Mouse (Mus musculus): ENCODE data around the gene Ern1. TPM values are rescaled to one million over a fixed set of nuclear protein-coding genes. Genes with fewer than 3 reads are reported as not detected.

Ern1 gene
- polyA plus RNA-seq, 1 experiment from 2014 or later: 6.3 TPM

DNA sequence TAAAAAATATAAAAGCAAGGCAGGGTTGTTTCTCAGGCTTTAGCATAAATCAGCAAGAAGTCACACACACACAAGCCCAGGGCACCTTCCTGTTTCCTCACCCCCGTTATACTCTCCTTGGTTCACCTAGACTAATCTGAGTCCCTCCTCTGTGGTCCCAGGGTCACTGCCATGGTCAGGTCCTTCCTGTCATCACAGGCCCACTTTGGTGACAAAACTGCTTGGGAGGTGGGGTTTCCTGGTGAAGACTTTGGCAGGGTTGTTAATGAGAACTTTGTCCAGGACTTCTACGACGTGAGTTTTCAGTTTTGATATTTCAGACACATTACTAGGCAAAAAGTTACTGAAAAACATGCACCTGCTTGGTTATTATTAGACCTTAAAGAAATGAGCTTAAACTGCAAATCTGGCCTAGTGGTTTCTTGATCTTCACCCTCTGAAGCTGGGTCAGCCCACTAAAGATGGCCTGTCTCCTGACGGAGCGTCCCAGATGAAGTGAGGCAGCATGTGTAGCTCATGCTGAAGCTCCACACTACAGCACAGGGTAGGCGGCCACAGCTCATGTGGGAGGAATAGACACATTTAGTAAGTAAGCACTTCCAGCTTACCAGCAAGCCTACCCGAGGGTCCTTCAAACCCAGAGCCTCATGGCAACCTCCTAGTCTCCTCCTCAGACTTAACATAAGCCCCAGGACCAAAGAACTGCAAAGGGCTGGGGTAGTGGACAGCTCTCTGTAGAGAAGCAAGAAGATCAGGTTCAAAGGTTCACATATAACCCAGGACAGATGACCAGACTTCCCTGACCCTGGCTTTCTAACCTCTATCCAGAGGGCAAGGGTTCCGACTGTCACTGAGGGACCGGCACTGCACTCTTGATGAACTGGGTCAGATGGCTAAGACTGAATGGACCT is 7.8 kb downstream of the Ern1 start:
- H3K27me3 ChIP-seq: no peaks in the 10 kb centered on the region
- no peak overlapping the region for H3K4me3 ChIP-seq (replicated peaks)
- ATAC-seq (ENCODE audit: insufficient number of reproducible peaks, low FRiP score, low TSS enrichment, low read depth): no peak
- 80% methylated on average over 9 of the region's 9 CpGs for WGBS
- no peak overlapping the region for H3K27ac ChIP-seq (replicated peaks)
- H3K9ac ChIP-seq: no peak overlapping the region
- no peaks in the 10 kb centered on the region for H3K4me1 ChIP-seq
- no peaks in the 10 kb centered on the region for H3K36me3 ChIP-seq
- no peak overlapping the region for H3K4me2 ChIP-seq (replicated peaks)
- no peaks in the 10 kb centered on the region for H3K9me3 ChIP-seq (replicated peaks)

GRCm38 (mm10) chr11:106478745-106479144 is 8.9 kb downstream of the Ern1 start:
- Histone ChIP-seq H3K9ac (no peak overlapping the region), H3K4me3 (replicated peaks) (no peak overlapping the region), H3K27ac (replicated peaks) (no peak overlapping the region), H3K9me3 (replicated peaks) (no peaks in the 10 kb centered on the region), H3K36me3 (no peaks in the 10 kb centered on the region), H3K4me1 (no peaks in the 10 kb centered on the region), H3K27me3 (no peaks in the 10 kb centered on the region), H3K4me2 (replicated peaks) (no peak overlapping the region)
- WGBS: 38% methylated on average over 1 of the region's 1 CpGs
- no peak for ATAC-seq (ENCODE audit: insufficient number of reproducible peaks, low FRiP score, low TSS enrichment, low read depth)

DNA sequence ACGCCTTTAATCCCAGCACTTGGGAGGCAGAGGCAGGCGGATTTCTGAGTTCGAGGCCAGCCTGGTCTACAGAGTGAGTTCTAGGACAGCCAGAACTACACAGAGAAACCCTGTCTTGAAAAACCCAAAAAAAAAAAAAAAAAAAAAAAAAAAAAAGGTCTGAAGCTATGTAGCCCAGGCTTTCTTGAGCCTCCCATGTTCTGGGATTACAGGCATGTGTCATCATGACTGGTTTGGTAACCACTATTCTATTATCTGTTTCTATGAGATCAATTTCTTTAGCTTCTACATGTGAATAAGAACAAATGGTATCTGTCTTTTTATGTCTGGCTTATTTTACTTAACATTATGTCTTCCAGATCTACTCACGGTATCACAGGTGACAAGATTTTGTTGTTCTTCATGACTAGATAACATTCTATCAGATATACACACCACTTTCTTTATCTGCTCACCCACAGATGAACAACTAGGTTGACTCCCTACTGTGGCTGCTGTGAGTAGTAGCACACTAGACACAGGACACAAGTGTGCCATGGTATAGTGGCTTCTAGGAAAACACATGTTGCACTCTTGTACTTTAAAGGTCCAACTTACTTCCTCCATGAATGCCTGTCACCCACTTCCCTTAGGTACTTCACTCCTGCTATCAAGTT is 10.0 kb downstream of the Ern1 start:
- H3K4me1 ChIP-seq: no peaks in the 10 kb centered on the region
- H3K9me3 ChIP-seq (replicated peaks): no peaks in the 10 kb centered on the region
- no peak overlapping the region for H3K9ac ChIP-seq
- ATAC-seq (ENCODE audit: insufficient number of reproducible peaks, low FRiP score, low TSS enrichment, low read depth): no peak
- H3K27me3 ChIP-seq: no peaks in the 10 kb centered on the region
- no peaks in the 10 kb centered on the region for H3K36me3 ChIP-seq
- WGBS: 93% methylated on average over 4 of the region's 4 CpGs
- H3K4me2 ChIP-seq (replicated peaks): no peak overlapping the region
- no peak overlapping the region for H3K27ac ChIP-seq (replicated peaks)
- no peak overlapping the region for H3K4me3 ChIP-seq (replicated peaks)

DNA sequence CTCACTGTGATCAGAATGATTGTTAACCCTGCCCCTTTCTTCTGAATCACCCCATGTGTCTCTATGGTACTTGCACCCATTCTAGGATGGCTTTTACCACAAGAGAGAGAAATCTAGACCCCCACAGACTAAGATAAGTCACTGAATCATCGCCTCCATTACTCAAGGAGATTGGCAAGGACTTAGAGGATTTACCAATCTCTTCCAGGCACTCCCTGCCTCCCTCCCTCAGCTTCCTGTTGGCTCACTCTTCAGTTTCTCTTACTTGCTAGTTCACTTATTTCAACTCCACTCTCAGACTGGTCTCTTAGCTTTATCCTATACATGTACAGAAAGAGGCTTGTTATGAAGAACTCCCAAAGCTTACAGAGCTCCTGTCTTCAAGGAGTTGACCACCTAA is 12.3 kb downstream of the Ern1 start:
- no peak overlapping the region for H3K4me2 ChIP-seq (replicated peaks)
- peaks cover 9% of the 10 kb centered on the region; the same call in 1 of the 2 replicates for H3K4me1 ChIP-seq
- no peaks in the 10 kb centered on the region for H3K36me3 ChIP-seq
- H3K9me3 ChIP-seq (replicated peaks): no peaks in the 10 kb centered on the region
- no peak overlapping the region for H3K4me3 ChIP-seq (replicated peaks)
- no peak for ATAC-seq (ENCODE audit: insufficient number of reproducible peaks, low FRiP score, low TSS enrichment, low read depth)
- no peak overlapping the region for H3K9ac ChIP-seq
- 87% methylated on average over 1 of the region's 1 CpGs for WGBS
- no peak overlapping the region for H3K27ac ChIP-seq (replicated peaks)
- H3K27me3 ChIP-seq: no peaks in the 10 kb centered on the region

DNA sequence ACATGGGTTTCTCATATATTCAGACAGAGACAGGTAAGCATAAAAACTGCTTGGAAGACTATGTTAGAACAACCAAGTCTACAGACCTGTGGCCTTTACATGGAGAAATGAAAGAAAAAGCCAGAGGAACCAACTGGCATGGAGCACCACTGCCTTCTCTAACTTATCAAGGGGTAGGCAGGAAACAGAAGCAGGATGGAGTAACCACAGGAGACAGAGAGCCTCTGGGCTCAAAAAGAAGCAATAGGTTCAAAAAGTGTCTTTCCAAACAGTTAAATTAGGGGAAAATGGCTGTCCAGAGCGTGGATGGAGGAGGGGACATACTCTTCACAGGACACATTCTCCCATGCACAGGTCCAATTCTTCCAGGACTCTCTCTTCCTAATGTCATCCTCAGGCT is 16.0 kb downstream of the Ern1 start:
- H3K9me3 ChIP-seq (replicated peaks): no peaks in the 10 kb centered on the region
- no peak overlapping the region for H3K4me3 ChIP-seq (replicated peaks)
- no peak overlapping the region for H3K27ac ChIP-seq (replicated peaks)
- no peak overlapping the region for H3K9ac ChIP-seq
- 94% methylated on average over 1 of the region's 1 CpGs for WGBS
- H3K4me2 ChIP-seq (replicated peaks): no peak overlapping the region
- H3K4me1 ChIP-seq: peaks cover 9% of the 10 kb centered on the region; the same call in 1 of the 2 replicates
- H3K36me3 ChIP-seq: no peaks in the 10 kb centered on the region
- ATAC-seq (ENCODE audit: insufficient number of reproducible peaks, low FRiP score, low TSS enrichment, low read depth): no peak
- no peaks in the 10 kb centered on the region for H3K27me3 ChIP-seq

DNA sequence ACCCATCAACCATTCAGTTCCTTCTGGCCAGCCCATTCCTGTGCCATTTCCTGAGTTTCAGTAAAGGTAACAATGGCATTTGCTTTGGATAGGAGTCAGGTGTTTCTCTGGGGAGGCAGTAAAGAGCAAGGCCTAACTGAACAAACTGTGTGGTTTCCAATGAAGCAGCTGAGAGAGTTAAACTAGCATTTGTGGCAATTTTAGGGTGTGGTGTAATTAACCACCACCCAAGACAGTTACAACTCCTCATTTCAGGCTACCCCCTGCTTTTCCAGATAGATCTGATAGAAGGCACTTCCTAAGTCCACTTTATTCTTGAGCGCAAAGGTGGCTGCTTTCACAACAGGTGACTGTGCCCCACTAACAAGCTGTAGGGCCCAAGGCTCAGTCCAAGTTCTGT is 19.1 kb downstream of the Ern1 start:
- H3K9me3 ChIP-seq (replicated peaks): no peaks in the 10 kb centered on the region
- no peak for ATAC-seq (ENCODE audit: insufficient number of reproducible peaks, low FRiP score, low TSS enrichment, low read depth)
- 97% methylated on average over 1 of the region's 1 CpGs for WGBS
- no peak overlapping the region for H3K4me2 ChIP-seq (replicated peaks)
- H3K9ac ChIP-seq: no peak overlapping the region
- H3K36me3 ChIP-seq: no peaks in the 10 kb centered on the region
- peaks cover 18% of the 10 kb centered on the region; the same call in 1 of the 2 replicates for H3K4me1 ChIP-seq
- no peaks in the 10 kb centered on the region for H3K27me3 ChIP-seq
- H3K27ac ChIP-seq (replicated peaks): no peak overlapping the region
- no peak overlapping the region for H3K4me3 ChIP-seq (replicated peaks)

DNA sequence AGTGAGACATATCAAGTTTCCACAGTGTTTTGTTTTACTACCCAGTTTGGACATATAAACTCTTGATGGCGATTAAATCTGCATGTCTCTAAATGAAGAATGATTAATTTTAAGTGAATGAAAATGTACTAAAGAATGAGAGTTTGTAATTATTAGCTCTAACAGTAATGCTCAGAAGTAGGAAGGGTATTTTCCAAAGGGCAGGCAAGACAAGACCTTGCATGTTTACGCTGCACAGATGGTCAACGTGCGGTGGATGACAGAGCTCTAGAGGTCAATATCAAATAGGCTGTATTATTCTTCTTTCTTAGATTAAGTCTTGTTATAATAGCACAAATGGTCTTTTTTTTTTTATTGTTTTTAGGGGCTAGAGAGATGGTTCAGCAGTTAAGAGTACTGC is 21.7 kb downstream of the Ern1 start:
- WGBS: 89% methylated on average over 4 of the region's 4 CpGs
- Histone ChIP-seq H3K4me3 (replicated peaks) (no peak overlapping the region), H3K27ac (replicated peaks) (no peak overlapping the region), H3K27me3 (no peaks in the 10 kb centered on the region), H3K4me2 (replicated peaks) (no peak overlapping the region), H3K36me3 (no peaks in the 10 kb centered on the region), H3K9me3 (replicated peaks) (no peaks in the 10 kb centered on the region), H3K4me1 (peaks cover 17% of the 10 kb centered on the region; the same call in 1 of the 2 replicates), H3K9ac (no peak overlapping the region)
- no peak for ATAC-seq (ENCODE audit: insufficient number of reproducible peaks, low FRiP score, low TSS enrichment, low read depth)

DNA sequence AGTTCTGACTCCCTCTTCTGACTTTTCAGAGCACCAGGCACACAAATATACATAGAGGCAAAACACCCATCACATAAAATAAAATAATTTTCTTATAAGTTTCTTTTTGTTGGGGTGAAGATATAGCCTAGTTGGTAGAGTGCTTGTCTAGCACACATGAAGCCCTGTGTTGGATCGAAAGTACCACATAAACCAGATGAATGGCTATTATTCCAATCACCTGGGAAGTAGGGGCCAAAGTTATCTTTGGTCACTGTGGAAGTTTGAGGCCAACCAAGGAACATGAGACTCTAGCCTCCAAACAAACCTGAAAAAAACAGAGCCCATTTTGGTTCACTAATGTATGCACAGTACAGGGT is 22.1 kb downstream of the Ern1 start:
- Histone ChIP-seq H3K4me2 (replicated peaks) (no peak overlapping the region), H3K4me3 (replicated peaks) (no peak overlapping the region), H3K27me3 (no peaks in the 10 kb centered on the region), H3K9me3 (replicated peaks) (no peaks in the 10 kb centered on the region), H3K27ac (replicated peaks) (no peak overlapping the region), H3K9ac (no peak overlapping the region), H3K4me1 (0 out of 2 replicates have a peak, but pooled peaks cover 13% of the 10 kb centered on the region), H3K36me3 (no peaks in the 10 kb centered on the region)
- no peak for ATAC-seq (ENCODE audit: insufficient number of reproducible peaks, low FRiP score, low TSS enrichment, low read depth)
- 93% methylated on average over 1 of the region's 1 CpGs for WGBS

DNA sequence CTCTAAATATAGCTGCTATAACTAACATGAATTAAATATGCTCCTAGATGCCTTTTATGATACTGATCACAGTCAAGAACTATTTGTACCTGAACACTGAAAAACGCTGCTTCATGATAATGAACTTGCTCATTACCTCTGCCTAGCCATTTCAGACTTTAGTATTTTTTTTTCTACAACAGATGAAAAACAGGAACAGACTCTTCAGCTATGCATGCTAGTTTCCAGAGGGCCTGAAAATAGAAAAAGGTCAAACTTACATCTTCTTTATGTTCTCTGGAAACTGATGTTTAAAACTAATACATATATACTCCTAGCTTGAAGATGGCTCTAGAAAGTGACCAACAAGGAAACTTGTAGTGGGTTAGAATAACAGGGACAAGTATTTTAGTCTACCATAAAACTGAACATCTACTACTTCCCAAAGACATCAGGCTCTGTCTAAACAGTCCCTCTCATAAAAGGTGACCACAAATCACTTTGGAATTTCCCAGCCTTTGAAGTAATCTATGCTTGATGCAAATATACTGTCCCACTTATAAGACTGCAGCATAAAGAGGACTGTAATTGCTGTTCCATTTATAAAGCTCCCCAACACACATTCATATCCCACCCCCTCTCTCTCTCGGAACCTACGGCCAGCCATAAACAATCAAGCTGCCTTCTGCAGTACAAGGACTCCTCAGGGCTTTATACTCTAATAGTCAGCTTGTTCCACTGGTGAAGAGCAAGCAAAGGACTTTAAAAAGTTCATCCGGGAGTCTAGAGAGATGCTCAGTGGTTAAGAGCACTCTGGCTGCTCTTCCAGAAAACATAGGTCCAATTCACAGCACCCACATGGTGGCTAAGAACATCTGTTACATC is 22.7 kb downstream of the Ern1 start:
- Histone ChIP-seq H3K9me3 (replicated peaks) (no peaks in the 10 kb centered on the region), H3K4me2 (replicated peaks) (no peak overlapping the region), H3K36me3 (no peaks in the 10 kb centered on the region), H3K4me3 (replicated peaks) (no peak overlapping the region), H3K9ac (no peak overlapping the region), H3K27ac (replicated peaks) (no peak overlapping the region), H3K27me3 (no peaks in the 10 kb centered on the region), H3K4me1 (0 out of 2 replicates have a peak, but pooled peaks cover 13% of the 10 kb centered on the region)
- ATAC-seq (ENCODE audit: insufficient number of reproducible peaks, low FRiP score, low TSS enrichment, low read depth): no peak
- 54% methylated on average over 4 of the region's 4 CpGs for WGBS

DNA sequence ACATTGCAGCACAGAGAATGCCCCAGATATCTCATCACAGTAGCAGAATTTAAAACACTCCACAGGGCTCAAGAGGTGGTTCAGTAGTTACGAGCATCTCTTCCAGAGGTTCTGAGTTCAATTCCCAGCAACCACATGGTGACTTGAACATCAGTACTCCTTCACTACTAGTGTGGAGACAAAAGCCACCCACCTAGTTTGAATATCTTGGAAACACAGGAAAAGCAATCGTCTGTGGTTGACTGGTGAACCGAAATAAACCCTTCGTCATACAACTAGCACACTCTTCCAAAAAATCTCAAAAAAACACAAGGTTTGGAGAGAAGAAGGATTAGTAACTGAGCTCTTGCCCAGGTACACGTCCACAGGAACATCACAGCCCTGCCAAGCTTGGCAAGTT is 23.8 kb downstream of the Ern1 start:
- no peak overlapping the region for H3K4me3 ChIP-seq (replicated peaks)
- ATAC-seq (ENCODE audit: insufficient number of reproducible peaks, low FRiP score, low TSS enrichment, low read depth): no peak
- H3K36me3 ChIP-seq: no peaks in the 10 kb centered on the region
- 0 out of 2 replicates have a peak, but pooled peaks cover 13% of the 10 kb centered on the region for H3K4me1 ChIP-seq
- 66% methylated on average over 5 of the region's 5 CpGs for WGBS
- no peaks in the 10 kb centered on the region for H3K9me3 ChIP-seq (replicated peaks)
- H3K9ac ChIP-seq: no peak overlapping the region
- H3K27me3 ChIP-seq: no peaks in the 10 kb centered on the region
- H3K27ac ChIP-seq (replicated peaks): no peak overlapping the region
- H3K4me2 ChIP-seq (replicated peaks): no peak overlapping the region

- Histone ChIP-seq H3K4me1 (0 out of 2 replicates have a peak, but pooled peaks cover 13% of the 10 kb centered on the region), H3K4me3 (replicated peaks) (no peak overlapping the region), H3K27me3 (no peaks in the 10 kb centered on the region), H3K36me3 (no peaks in the 10 kb centered on the region), H3K9ac (no peak overlapping the region), H3K9me3 (replicated peaks) (no peaks in the 10 kb centered on the region), H3K27ac (replicated peaks) (no peak overlapping the region), H3K4me2 (replicated peaks) (no peak overlapping the region)
- no peak for ATAC-seq (ENCODE audit: insufficient number of reproducible peaks, low FRiP score, low TSS enrichment, low read depth)
- 60% methylated on average over 3 of the region's 3 CpGs for WGBS
Observed at GRCm38 (mm10) chr11:106462309-106462708, 25.3 kb downstream of the Ern1 start.

Measured in embryonic facial prominence, embryonic 15.5 days (tissue).